Mouse (Mus musculus) sigmoid colon, adult 10 weeks (tissue): ENCODE measurements around the gene Xpa. TPM values are rescaled to one million over a fixed set of nuclear protein-coding genes. Genes with fewer than 3 reads are reported as not detected.

Experiments used
- polyA plus RNA-seq: library from polyadenylated mRNA; stranded (reverse); fragments of 350-450 nt; fragmentation: Illumina TruSeq; extraction: RNeasy Lipid Tissue Mini Kit (QIAGEN cat#74804); gene quantifications from one replicate; pipeline ENCODE4 v1.2.3, GENCODE M21; 2014; ENCODE audit warnings: low read depth, low replicate concordance

Gene Xpa
- 58.1 TPM for polyA plus RNA-seq

GRCm38 (mm10) chr4:46195781-46196487 is at the start of gene Xpa:
TSS of gene Xpa (minus strand) at chr4:46196311.

GRCm38 (mm10) chr4:46138287-46139222 is 57.6 kb downstream of the Xpa start, which contains the start of the genes Ncbp1 and Tstd2:
TSS of gene Ncbp1 (plus strand) at chr4:46138613.
TSS of gene Tstd2 (minus strand) at chr4:46138694.

Other genes starting within 250 kb of the Xpa start
- 81.3 TPM for gene Tdrd7, start 231.0 kb downstream of the Xpa start, polyA plus RNA-seq
- 5.7 TPM for gene Tmod1, start 157.4 kb downstream of the Xpa start, polyA plus RNA-seq
- 43.2 TPM for gene Ncbp1, start 57.7 kb downstream of the Xpa start, polyA plus RNA-seq
- 32.4 TPM for gene Tstd2, start 57.6 kb downstream of the Xpa start, polyA plus RNA-seq
- gene Foxe1, start 147.3 kb upstream of the Xpa start, polyA plus RNA-seq: not detected
- 0.69 TPM for gene Trmo, start 193.1 kb upstream of the Xpa start, polyA plus RNA-seq
- not detected for gene Hemgn, start 217.2 kb upstream of the Xpa start, polyA plus RNA-seq